Mouse (Mus musculus): ENCODE results near the gene Olfr1380.
"Not testable (repeated sequence)": the region's sequence is repeated elsewhere in the genome, so short reads cannot be mapped to it uniquely, and the experiment has no call there.

Gene Olfr1380

DNA sequence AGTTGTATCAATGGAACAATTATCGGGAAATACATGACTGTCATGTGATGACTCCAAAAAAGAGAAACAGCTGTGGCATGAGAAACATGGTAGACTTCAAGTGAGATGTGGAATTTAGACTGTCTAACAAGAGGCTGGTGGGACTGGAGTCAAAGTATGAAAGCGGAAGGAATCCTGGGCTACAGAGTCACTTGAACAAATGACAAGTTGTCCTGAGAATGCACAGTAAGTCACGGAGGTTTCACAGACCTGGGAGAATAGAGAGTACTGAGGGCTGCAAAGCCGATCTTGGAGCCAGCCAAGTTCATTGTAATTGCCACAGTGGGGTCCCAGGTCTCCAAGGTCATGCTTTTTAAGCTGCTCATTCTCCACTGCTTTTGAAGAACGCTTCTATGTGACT lies at the start of gene Olfr1380:
Gene Olfr1380 (plus strand): TSS at position 301 of the 400 bp plus-strand sequence.
- not testable (repeated sequence) for DNase-seq

DNA sequence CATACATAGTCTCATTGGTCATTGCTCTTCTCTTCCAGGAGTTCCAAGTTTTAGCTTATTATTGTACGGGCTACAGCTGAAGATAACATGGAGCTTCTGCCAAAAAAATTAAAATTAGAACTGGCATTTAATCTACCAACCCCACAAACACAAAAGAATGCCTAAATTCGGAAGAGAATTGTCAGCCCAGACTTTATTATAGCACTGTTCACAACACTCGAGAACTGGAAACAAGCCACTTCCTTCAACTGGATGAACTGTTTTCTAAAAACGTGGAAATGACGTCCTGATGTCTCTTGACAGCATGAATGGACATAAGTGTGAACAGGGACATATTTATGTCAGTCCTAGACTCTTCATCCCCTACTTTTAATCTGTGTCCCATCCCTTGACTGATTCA lies 38.6 kb upstream of the Olfr1380 start:
- no peak for DNase-seq

DNA sequence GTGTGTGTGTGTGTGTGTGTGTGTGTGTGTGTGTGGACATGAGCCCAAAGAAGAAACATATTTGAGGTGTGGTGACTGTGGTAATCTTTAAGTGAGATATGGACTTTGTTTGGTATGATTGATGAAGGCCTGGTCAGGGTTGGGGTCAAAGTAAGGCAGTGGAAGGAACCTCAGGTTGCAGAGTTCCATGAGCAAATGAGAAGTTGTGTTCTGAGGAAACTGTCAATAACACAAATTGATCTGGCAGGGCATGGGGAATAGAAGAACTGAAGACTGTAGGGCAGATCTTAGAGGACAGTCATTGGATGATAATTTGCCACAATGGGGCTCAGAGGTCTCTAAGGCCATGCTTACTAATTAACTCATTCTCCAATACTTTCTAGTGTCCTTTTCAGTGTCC lies 37.3 kb upstream of the Olfr1380 start, which contains the start of gene Olfr1383:
Gene Olfr1383 (plus strand): TSS at position 301 of the 400 bp plus-strand sequence.
- DNase-seq: no peak

DNA sequence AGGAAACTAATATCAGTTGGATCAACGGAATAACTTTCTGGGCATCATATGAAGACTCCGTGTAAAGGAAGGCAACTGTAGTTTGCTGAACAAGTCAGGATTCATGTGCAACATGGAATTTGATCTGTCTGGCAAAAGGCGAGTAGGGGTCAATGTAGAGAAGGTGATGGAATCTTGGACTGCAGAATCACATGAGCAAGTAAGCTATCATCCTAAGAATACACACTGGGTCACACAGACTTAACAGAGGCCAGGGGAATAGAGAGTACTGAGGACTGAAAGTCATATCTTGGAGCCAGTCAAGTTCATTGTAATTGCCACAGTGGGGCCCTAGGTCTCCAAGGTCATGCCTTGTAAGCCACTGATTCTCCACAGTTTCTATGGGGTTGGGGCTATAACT lies 28.7 kb upstream of the Olfr1380 start, which contains the start of gene Olfr1382:
Gene Olfr1382 (plus strand): TSS at position 301 of the 400 bp plus-strand sequence.
- DNase-seq: no peak

DNA sequence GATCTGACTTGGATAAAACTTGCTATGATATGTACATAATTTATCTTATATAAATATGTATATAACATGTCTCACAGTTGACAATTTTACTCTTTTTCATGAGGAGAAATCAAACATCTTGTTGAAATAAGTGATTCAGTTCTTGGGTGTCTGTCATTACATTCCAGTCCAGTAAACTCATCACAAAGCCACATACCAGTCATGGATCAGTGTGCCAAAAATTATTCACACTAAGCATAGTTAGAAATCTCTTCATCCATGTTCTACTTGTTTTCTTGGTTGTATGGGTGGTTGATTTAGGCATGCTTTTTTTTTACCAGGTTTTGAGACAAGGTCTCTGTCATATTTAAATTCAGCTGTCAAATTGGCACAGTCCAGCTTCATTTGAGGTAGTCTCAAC lies 23.9 kb upstream of the Olfr1380 start:
- DNase-seq: no peak

DNA sequence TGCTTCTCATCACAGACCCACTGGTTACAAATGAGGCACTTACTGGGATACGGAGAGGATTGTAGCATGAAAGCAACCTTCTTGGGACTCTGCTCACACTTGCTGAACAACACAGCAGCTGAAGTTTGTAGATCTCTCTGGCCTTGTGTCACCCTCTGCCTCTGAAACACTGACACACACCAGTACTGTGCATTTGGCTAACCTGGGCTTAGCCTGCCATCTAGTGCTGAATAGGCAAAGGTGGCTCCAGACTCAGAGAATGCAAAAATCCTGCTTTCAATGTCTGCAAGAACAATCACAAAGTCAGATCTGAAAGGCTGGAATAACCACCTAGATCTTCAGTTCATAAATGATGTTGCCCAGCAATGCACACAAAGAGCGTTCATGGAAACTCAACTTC lies 20.0 kb upstream of the Olfr1380 start:
- DNase-seq: peak; percentile 4

DNA sequence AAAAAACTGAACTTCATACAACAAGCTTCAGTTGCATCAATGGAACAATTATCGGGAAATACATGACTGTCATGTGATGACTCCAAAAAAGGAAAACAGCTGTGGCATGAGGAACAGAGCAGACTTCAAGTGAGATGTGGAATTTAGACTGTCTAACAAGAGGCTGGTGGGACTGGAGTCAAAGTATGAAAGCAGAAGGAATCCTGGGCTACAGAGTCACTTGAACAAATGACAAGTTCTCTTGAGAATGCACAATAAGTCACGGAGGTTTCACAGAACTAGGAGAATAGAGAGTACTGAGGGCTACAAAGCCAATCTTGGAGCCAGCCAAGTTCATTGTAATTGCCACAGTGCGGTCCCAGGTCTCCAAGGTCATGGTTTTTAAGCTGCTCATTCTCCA lies 13.5 kb upstream of the Olfr1380 start, which contains the start of gene Olfr1381:
Gene Olfr1381 (plus strand): TSS at position 301 of the 400 bp plus-strand sequence.
- not testable (repeated sequence) for DNase-seq

DNA sequence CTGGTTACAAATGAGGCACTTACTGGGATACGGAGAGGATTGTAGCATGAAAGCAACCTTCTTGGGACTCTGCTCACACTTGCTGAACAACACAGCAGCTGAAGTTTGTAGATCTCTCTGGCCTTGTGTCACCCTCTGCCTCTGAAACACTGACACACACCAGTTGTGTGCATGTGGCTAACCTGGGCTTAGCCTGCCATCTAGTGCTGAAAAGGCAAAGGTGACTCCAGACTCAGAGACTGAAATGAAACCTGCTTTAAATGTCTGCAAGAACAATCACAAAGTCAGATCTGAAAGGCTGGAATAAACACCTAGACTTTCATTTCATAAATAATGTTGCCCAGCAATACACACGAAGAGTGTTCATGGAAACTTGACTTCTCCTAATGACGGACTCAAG lies 2.6 kb upstream of the Olfr1380 start:
- DNase-seq: not testable (repeated sequence)

DNA sequence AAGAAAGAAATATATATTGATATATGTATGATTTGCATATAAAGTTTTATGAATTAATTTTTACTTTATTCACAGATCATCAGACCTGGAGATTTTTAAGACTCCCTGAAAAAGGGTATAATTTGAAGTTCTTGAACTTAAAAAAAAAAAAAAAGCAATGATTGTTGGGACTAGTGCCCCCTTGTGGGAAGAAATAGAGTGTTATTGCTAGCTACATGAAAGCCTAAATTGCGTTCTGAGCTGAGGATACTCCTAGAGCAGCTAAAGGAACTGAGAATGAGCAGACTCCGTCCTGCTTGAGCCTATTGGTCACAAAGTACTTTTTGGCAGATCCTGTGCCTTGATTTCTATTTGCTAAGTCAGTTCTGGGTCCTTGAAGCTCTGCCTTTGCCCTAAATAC lies 18.4 kb downstream of the Olfr1380 start:
- DNase-seq: not testable (repeated sequence)

DNA sequence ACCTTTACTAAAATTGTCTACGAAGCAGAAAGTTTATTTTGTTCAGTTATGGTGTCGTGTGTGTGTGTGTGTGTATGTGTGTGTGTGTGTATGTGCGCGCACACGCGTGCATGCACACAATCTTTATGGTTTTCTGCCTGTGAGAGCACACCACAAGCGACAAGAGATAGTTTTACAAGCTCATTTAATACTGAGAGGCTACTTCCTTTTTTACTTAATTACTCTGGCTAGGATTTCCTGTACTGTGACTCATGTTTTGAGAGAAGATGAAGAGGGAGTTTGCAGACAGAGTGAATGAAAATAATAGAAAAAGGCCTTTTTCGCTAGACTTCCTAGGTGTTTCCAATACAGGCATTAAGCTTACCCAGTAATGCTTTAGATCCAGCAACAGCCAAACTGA lies 23.8 kb downstream of the Olfr1380 start:
- DNase-seq: not testable (repeated sequence)

DNA sequence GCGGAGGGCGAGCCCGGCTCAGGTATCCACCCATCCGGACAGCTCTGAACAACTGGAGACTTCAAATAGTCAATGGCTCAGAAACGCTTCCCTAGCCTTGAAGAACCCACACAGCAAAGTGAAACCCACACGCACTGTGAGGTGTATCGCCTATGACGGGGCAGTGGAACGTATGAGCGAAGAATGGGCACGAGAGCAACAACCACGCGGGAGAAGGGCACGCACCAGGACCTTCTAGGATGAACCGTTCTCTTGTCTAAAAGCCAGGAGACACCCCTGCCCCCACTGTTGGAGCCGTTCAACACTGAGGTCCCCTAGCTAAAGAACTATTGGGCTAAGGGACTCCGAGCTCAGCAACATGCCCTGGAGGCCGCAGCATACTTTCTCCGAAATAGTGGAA lies 33.5 kb downstream of the Olfr1380 start:
- no peak for DNase-seq

DNA sequence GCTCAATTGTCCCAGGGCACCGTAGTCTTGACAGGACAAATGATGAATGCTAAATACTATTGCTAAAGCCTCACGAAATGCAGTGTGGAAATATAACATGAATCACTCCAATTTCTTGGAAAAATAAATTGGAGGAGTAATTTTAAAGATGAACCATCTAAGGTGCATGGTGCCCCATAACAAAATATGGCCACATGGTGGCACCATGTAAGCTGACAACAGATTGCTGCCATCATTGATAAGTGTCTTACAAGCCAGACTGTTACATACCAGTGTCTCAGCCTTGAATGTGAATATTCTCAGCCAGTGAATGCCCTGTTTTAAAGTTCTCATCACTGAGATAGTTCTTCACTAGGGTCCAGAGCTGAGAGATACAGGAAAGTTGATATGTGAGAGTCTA lies 40.5 kb downstream of the Olfr1380 start:
- DNase-seq: not testable (repeated sequence)

DNA sequence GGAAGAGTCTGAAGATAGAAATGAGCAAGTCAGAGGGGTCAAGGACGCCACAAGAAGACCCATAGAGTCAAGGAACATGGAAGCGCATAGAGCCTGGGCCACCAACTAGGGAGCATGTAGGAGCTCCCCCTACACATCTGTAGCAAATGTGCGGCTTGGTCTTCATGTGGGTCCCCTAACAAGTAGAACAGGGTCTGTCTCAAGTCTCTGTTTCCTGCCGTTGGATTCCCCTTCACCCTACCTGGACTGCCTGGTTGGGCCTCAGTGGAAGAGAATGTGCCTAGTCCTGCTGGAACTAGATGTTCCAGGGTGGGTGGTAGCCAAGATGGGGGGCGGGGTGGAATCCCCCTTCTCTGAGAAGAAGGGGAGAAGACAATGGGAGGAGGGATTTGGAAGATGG lies 51.6 kb downstream of the Olfr1380 start:
- DNase-seq: not testable (repeated sequence)

DNA sequence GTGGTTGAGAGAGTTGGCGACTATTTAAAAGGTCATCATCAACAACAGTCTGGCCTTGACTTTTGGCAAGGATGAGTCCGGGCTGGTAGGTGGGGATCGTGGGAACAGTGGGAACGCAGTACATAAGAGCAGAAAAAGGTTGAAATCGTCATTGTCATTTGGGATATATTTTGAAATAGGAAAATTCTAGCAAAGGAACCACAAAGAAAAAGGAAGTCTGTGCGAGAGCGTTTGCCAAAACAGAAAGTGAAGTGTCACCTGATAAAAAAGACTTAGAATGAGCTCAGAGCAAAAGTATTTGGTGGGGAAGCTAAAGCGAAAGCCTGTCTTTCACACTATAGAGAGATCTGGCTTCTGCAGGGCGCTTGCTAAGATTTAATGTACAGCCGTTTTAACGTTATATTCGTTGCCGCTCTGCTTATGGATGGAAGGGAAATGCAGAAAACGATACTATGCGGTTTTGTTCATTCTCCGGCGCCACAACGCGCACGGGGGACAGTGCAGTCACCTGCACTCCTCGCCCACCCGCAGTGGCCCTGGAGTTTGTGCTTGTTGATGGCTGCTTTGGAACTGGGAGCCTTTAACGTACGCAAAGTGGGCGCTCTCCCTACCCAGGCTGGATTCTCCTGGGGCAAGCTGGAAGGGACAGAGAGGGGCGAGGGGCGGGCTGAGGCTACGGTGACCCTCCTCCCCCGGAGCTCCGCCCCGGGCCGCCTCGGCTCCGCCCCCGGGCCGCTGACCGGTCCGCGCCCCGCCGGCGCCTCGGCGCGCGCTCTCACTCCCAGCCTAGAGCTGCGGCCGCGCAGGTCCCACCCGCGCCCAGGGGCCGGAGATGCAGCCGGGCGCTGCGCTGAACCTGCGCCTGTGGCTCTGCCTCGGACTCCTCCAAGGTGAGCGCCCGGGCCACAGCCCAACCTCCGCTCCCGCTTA lies 52.5 kb downstream of the Olfr1380 start, which contains the start of gene Flt4:
Gene Flt4 (plus strand): TSS at position 326 of the 930 bp plus-strand sequence.
- DNase-seq: peak; percentile 43

DNA sequence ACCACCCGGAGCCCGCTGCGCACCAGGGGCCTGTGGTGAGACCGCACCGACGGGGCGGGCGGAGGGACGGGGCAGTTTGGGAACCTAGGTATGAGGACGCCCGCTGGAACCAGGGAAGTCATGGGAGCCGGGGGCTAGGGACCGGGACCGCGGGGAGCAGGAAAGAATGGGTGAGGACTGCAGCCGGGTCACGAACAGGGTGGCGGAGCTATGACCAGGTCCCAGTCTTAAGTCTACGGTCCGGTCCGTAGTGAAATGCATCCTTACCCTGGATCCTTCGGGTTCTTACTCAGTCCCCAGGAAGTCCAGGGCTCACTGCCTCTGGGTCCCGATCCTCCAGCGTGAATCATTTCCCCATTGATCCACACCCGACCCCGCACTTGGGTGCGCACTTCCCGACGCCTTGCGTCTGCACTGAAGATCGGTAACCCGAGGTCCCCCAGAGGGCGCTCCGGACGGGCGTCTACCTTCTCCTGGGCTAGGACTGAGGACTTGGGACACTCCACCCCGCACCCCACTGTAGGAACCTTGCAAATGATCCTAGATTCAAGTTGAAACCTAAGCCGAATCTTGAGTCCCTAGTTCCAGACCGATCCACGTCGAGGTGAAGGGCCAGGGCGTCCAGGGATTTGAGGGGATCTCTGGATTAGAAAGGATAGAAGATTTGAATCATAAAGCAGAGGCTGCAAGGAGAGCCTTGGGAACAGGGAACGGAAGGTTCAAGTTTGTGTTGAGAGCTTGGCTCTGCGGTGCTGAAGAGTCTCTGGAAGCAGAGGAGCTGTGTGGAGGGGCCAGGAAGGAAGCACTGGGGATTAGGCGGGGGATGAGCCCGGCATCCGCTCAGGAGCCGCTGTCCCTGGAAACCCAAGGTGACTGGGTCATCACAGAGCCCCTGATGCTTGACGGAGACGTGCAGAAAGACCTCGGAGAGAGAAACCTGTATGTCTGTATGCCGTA lies 53.5 kb downstream of the Olfr1380 start:
- DNase-seq: peak; percentile 51

DNA sequence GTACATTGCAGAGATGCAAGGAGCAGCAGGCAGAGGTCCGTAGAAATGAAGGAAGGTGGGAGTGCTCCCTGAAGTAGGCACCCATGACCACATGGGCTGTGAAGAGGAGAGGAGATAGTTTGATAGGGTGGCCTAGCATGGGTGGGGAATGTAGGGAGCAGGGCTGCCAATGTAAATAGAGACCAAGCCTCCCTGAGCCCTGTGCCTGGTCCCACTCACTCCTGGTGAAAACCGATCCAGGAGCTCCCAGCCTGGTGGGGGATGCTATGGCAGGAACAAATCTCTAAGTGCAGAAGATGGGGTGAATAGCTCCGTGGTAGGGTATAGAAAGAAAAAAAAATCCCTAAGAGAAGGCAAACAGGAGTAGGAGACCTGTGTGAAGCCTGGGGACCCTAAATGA lies 54.7 kb downstream of the Olfr1380 start:
- DNase-seq: not testable (repeated sequence)

DNA sequence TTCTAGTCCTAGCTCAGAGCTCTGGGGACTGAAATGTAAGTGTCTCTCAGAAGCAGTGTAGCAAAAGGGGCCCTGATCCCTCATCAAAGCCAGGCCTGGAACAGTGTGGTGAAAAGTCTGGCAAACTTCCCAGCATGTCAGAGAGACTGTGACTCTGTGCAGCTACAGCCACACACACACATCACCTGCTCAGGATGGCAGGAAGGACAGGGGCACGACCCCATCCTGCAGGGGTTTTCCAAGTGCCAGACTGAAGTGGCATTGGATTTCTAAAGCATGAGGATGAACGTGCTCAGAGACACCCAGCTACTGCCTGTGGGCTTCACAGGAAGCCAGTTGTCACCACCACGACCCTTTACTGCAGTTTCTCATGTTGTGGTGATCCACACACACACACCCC lies 55.5 kb downstream of the Olfr1380 start:
- no peak for DNase-seq

DNA sequence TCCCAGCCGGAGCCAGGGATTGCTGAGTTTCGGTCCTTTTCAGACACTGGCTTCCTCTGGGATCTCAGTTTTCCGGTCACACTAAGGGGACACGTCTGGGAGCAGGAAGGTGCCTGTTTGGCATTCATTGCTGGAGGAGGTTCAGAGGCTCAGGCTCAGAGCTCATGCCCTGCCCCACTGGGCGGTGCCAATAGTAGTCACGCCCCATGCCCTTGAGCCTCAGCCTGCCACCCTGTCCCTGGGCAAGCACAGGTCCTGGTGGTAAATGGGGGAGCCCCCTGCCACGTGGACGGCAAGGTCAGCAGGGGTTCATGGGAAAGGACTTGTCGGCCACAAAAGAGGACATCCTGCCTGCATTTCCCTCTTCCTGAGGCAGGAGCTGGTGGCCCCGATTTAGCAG lies 56.7 kb downstream of the Olfr1380 start:
- peak; percentile 55 for DNase-seq
